Mouse (Mus musculus) mature B cell (primary cell): ENCODE measurements around the gene Lmod1.

Experiments used
- in situ Hi-C: fragments of 300-500 bp; cut with MboI; formaldehyde crosslinking; loops from 2 replicates; pipeline ENCODE4 v1.14.3; 2019

Lmod1 gene

GRCm38 (mm10) chr1:135324571-135324970, at the start of gene Lmod1:
Gene Lmod1, plus strand, starts transcription at chr1:135324807.
- in situ Hi-C loops, result no loop called here

GRCm38 (mm10) chr1:135280646-135281045, 44.0 kb upstream of the Lmod1 start:
- in situ Hi-C loops, result no loop called here

GRCm38 (mm10) chr1:135281841-135282240, 42.8 kb upstream of the Lmod1 start:
- in situ Hi-C loops, result no loop called here

GRCm38 (mm10) chr1:135282536-135283286, 41.9 kb upstream of the Lmod1 start:
- in situ Hi-C loops, result no loop called here

GRCm38 (mm10) chr1:135283287-135283825, 41.3 kb upstream of the Lmod1 start:
- in situ Hi-C loops, result no loop called here

GRCm38 (mm10) chr1:135283826-135284291, 40.7 kb upstream of the Lmod1 start, which contains the start of gene Rnpep:
Gene Rnpep, minus strand, starts transcription at chr1:135284084.
- in situ Hi-C loops, result no loop called here

- in situ Hi-C loops, result no loop called here
Observed at GRCm38 (mm10) chr1:135286311-135286710, 38.3 kb upstream of the Lmod1 start.

GRCm38 (mm10) chr1:135290908-135291307, 33.7 kb upstream of the Lmod1 start:
- in situ Hi-C loops, result no loop called here

- in situ Hi-C loops, result no loop called here
Observed at GRCm38 (mm10) chr1:135311356-135311755, 13.3 kb upstream of the Lmod1 start.

GRCm38 (mm10) chr1:135312201-135312600, 12.4 kb upstream of the Lmod1 start:
- in situ Hi-C loops, result no loop called here

GRCm38 (mm10) chr1:135313284-135314031, 11.1 kb upstream of the Lmod1 start, which contains the start of gene Timm17a:
Gene Timm17a, minus strand, starts transcription at chr1:135313778.
- in situ Hi-C loops, result no loop called here

GRCm38 (mm10) chr1:135323367-135323901, 1.2 kb upstream of the Lmod1 start:
- in situ Hi-C loops, result no loop called here

GRCm38 (mm10) chr1:135325934-135326333, 1.3 kb downstream of the Lmod1 start:
- in situ Hi-C loops, result no loop called here

GRCm38 (mm10) chr1:135328368-135328767, 3.8 kb downstream of the Lmod1 start:
- in situ Hi-C loops, result no loop called here

GRCm38 (mm10) chr1:135330578-135330977, 6.0 kb downstream of the Lmod1 start:
- in situ Hi-C loops, result no loop called here

- in situ Hi-C loops, result no loop called here
Observed at GRCm38 (mm10) chr1:135341947-135342346, 17.3 kb downstream of the Lmod1 start.

- in situ Hi-C loops, result no loop called here
Observed at GRCm38 (mm10) chr1:135344026-135344425, 19.4 kb downstream of the Lmod1 start.

GRCm38 (mm10) chr1:135346891-135347290, 22.3 kb downstream of the Lmod1 start:
- in situ Hi-C loops, result no loop called here

- in situ Hi-C loops, result no loop called here
Observed at GRCm38 (mm10) chr1:135347498-135348169, 23.0 kb downstream of the Lmod1 start.

- in situ Hi-C loops, result no loop called here
Observed at GRCm38 (mm10) chr1:135351953-135352352, 27.3 kb downstream of the Lmod1 start.

GRCm38 (mm10) chr1:135359071-135359470, 34.5 kb downstream of the Lmod1 start:
- in situ Hi-C loops, result no loop called here

GRCm38 (mm10) chr1:135361491-135361890, 36.9 kb downstream of the Lmod1 start:
- in situ Hi-C loops, result no loop called here
